Mouse (Mus musculus) lung, postnatal 0 days (tissue): ENCODE results near the gene Zfp414. TPM values are rescaled to one million over a fixed set of nuclear protein-coding genes. Genes with fewer than 3 reads are reported as not detected.

Experiments
- ATAC-seq: fragments of 200-750 bp; cut with Nextera tagmentation; 2 replicates; pipeline ENCODE4 v1.8.0; 2017; ENCODE audit warnings: moderate library complexity
- DNase-seq: peaks from one replicate; pipeline ENCODE4 v3.0.0-alpha.2; 2016; ENCODE audit warnings: low spot score
- H3K27ac ChIP-seq: fragments of 300-500 bp; sonication (generic); 2 replicates; pipeline ENCODE4 v1.5.1; 2014; ENCODE audit warnings: antibody characterized with exemption, mild to moderate bottlenecking, low read length, mixed read lengths
- H3K27me3 ChIP-seq: fragments of 300-500 bp; sonication (generic); replicated peaks from 2 replicates; pipeline ENCODE4 v1.6.1; 2014; ENCODE audit warnings: low read length, mixed read lengths; ENCODE audit not compliant: insufficient read depth
- H3K36me3 ChIP-seq: fragments of 300-500 bp; sonication (generic); 2 replicates; pipeline ENCODE4 v1.6.1; 2014; ENCODE audit warnings: low read length, mixed read lengths; ENCODE audit not compliant: insufficient read depth
- H3K4me1 ChIP-seq: fragments of 300-500 bp; sonication (generic); 2 replicates; pipeline ENCODE4 v1.6.1; 2014; ENCODE audit warnings: antibody characterized with exemption, low read depth, low read length, mixed read lengths; ENCODE audit not compliant: insufficient read depth
- H3K4me2 ChIP-seq: fragments of 300-500 bp; sonication (generic); replicated peaks from 2 replicates; pipeline ENCODE4 v1.6.1; 2014; ENCODE audit warnings: low read depth, mild to moderate bottlenecking, low read length, moderate library complexity, mixed read lengths
- H3K4me3 ChIP-seq: fragments of 300-500 bp; sonication (generic); 2 replicates; pipeline ENCODE4 v1.5.1; 2014; ENCODE audit warnings: low read depth, low read length
- H3K9ac ChIP-seq: fragments of 300-500 bp; sonication (generic); replicated peaks from 2 replicates; pipeline ENCODE4 v1.6.1; 2014; ENCODE audit warnings: low read depth, mild to moderate bottlenecking
- H3K9me3 ChIP-seq: fragments of 300-500 bp; sonication (generic); 2 replicates; pipeline ENCODE4 v1.6.1; 2016; ENCODE audit warnings: low read length, mixed read lengths
- CTCF ChIP-seq: IDR thresholded peaks from 2 replicates; pipeline ENCODE4 v1.5.1; 2016; ENCODE audit warnings: antibody characterized with exemption, mild to moderate bottlenecking
- EP300 ChIP-seq: IDR thresholded peaks from 2 replicates; pipeline ENCODE4 v1.6.1; 2016; ENCODE audit warnings: antibody characterized with exemption, mild to moderate bottlenecking, control low read depth
- WGBS: fragments of 180-500 bp; shearing (Covaris S2); extraction: QIAGEN DNeasy Blood & Tissue Kit; methylation state at CpG from one replicate; pipeline ENCODE4 v1.1.7; 2014; 5-methylcytosine and 5-hydroxymethylcytosine counted together
- polyA plus RNA-seq: library from polyadenylated mRNA; unstranded; fragments of >200 nt; fragmentation: Nextera tagmentation; extraction: Ambion mirVana; gene quantifications from 2 replicates; pipeline ENCODE4 v1.2.1, GENCODE M21; 2015

Gene Zfp414
- 30.5 and 34.2 TPM in 2 replicates for polyA plus RNA-seq

GRCm38 (mm10) chr17:33628621-33629486, at the start of gene Zfp414:
TSS of gene Zfp414 (plus strand) at chr17:33629090.
- H3K9ac ChIP-seq: peak within 1 kb of the TSS; percentile 65
- no peaks in the 10 kb centered on the region; the same call in 1 of the 2 replicates for H3K36me3 ChIP-seq
- peaks cover 6% of the 10 kb centered on the region; the same call in 1 of the 2 replicates for H3K4me1 ChIP-seq
- H3K4me3 ChIP-seq: peak within 1 kb of the TSS; percentile 71
- H3K4me2 ChIP-seq: peak within 1 kb of the TSS; percentile 78
- peak; percentile 97 for DNase-seq
- peak; percentile 98 for ATAC-seq
- no peaks in the 10 kb centered on the region for H3K27me3 ChIP-seq
- TF ChIP-seq EP300 (peak; percentile 74), CTCF (no peak)
- H3K27ac ChIP-seq: peak within 1 kb of the TSS; percentile 95
- no peaks in the 10 kb centered on the region for H3K9me3 ChIP-seq
- 2% methylated on average over 33 of the region's 35 CpGs for WGBS

DNA sequence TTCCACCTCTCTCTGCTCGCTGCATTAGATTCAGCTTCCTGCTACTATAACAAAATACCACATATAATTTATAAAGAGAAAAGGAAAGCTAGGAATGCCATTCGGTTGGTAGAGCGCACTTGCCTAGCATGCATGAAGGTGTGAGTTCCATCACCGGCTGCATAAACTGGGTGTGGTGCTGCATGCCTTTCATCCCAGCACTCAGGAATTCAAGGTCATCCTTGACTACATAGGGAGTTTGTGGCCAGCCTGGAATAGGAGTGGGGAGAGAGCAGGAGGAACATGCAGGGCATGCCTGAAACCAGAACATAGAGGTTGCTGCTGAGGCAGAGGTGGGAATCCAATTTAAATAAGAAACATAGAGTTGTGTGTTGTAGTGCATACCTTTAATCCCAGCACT, 44.8 kb upstream of the Zfp414 start:
- WGBS: 75% methylated on average over 4 of the region's 4 CpGs
- Histone ChIP-seq H3K4me3 (no peak overlapping the region), H3K9me3 (no peaks in the 10 kb centered on the region), H3K9ac (no peak overlapping the region), H3K4me1 (no peaks in the 10 kb centered on the region), H3K27ac (no peak overlapping the region), H3K36me3 (no peaks in the 10 kb centered on the region), H3K4me2 (no peak overlapping the region), H3K27me3 (no peaks in the 10 kb centered on the region)
- DNase-seq (no peak), ATAC-seq (no peak)
- TF ChIP-seq CTCF (no peak), EP300 (no peak)

DNA sequence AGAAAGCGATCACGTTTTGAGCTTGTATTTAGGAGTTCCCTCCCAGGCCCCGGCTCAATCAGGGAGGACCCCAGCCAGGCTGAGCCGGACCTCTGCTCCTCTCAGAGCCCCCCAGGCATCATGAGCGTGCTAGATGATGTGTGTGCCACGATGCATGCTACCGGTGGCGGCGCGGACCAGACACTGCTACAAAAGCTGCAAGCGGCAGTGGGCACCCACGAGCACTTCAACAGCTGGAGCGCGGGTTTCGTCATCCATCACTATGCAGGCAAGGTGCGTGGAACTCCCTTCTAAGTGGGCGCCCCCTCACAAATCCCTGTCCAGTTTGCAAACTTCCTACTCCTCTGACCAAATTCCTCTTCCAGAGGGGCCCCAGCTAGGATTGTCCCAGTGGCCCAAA, 42.9 kb upstream of the Zfp414 start:
- TF ChIP-seq EP300 (no peak), CTCF (no peak)
- Histone ChIP-seq H3K27ac (no peak overlapping the region), H3K4me3 (no peak overlapping the region), H3K4me1 (no peaks in the 10 kb centered on the region), H3K9ac (no peak overlapping the region), H3K9me3 (no peaks in the 10 kb centered on the region), H3K4me2 (no peak overlapping the region), H3K27me3 (no peaks in the 10 kb centered on the region), H3K36me3 (no peaks in the 10 kb centered on the region)
- ATAC-seq: no peak
- 68% methylated on average over 17 of the region's 17 CpGs for WGBS
- DNase-seq: no peak

GRCm38 (mm10) chr17:33597271-33597670, 31.6 kb upstream of the Zfp414 start:
- no peaks in the 10 kb centered on the region for H3K4me1 ChIP-seq
- no peak overlapping the region for H3K4me3 ChIP-seq
- no peak for ATAC-seq
- no peaks in the 10 kb centered on the region for H3K36me3 ChIP-seq
- H3K4me2 ChIP-seq: no peak overlapping the region
- H3K27ac ChIP-seq: no peak overlapping the region
- TF ChIP-seq EP300: no peak
- TF ChIP-seq CTCF: peak; percentile 32
- H3K27me3 ChIP-seq: no peaks in the 10 kb centered on the region
- no peaks in the 10 kb centered on the region for H3K9me3 ChIP-seq
- DNase-seq: no peak
- no peak overlapping the region for H3K9ac ChIP-seq

- Histone ChIP-seq H3K27ac (no peak overlapping the region), H3K9ac (no peak overlapping the region), H3K27me3 (no peaks in the 10 kb centered on the region), H3K4me2 (no peak overlapping the region), H3K9me3 (no peaks in the 10 kb centered on the region), H3K4me3 (no peak overlapping the region), H3K4me1 (no peaks in the 10 kb centered on the region), H3K36me3 (no peaks in the 10 kb centered on the region)
- ATAC-seq (no peak), DNase-seq (no peak)
- WGBS: 87% methylated on average over 5 of the region's 5 CpGs
- TF ChIP-seq CTCF (no peak), EP300 (no peak)
Observed at GRCm38 (mm10) chr17:33598506-33598905, 30.4 kb upstream of the Zfp414 start.

DNA sequence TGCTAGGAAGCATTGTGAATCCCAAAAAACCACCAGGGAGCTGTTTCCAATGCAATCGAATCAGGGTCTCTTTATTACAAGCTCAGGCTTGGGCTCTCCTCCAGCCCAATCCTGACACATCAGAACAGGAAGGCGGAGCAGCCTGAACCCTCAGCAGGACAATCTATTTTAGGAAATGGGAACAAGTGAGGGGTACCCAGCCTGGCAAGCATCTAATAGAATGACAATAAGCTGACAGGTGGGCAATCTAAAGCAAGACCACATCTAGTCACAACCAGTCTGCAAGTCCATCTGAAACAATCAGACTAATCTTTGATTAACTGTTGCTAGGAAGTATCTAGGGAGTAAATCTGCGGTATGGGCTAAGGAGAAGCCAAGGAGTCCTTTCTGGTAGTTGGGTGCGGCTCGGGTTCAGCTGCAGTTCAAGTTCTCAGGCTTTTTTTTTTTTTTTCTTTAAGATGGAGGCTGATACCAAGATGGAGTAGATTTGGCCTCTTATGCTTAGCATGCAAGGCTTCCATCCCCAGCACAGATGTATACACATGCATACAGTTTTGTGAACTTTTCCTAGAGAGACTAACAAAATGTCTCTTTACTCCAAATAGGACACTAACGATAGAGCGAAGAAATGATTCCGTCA, 28.9 kb upstream of the Zfp414 start:
- Histone ChIP-seq H3K9me3 (no peaks in the 10 kb centered on the region), H3K4me2 (no peak overlapping the region), H3K27ac (no peak overlapping the region), H3K27me3 (no peaks in the 10 kb centered on the region), H3K36me3 (no peaks in the 10 kb centered on the region), H3K9ac (no peak overlapping the region), H3K4me1 (no peaks in the 10 kb centered on the region), H3K4me3 (no peak overlapping the region)
- DNase-seq: no peak
- WGBS: 87% methylated on average over 8 of the region's 8 CpGs
- TF ChIP-seq CTCF (no peak), EP300 (no peak)
- no peak for ATAC-seq
